Mouse (Mus musculus) embryonic facial prominence, embryonic 14.5 days (tissue): ENCODE results near the gene Pid1. TPM values are rescaled to one million over a fixed set of nuclear protein-coding genes. Genes with fewer than 3 reads are reported as not detected.
"Not testable (repeated sequence)": the region's sequence is repeated elsewhere in the genome, so short reads cannot be mapped to it uniquely, and the experiment has no call there.

Experiments used
- ATAC-seq: fragments of 200-750 bp; cut with Nextera tagmentation; 2 replicates; pipeline ENCODE4 v1.8.0; 2017; ENCODE audit warnings: low read depth, moderate number of reproducible peaks, moderate TSS enrichment
- DNase-seq: peaks from one replicate; pipeline ENCODE4 v3.0.0-alpha.2; 2015; ENCODE audit warnings: low spot score
- H3K27ac ChIP-seq: fragments of 300-500 bp; sonication (generic); replicated peaks from 2 replicates; pipeline ENCODE4 v1.5.1; 2014; ENCODE audit warnings: low read depth, mild to moderate bottlenecking, low read length, moderate library complexity
- H3K27me3 ChIP-seq: fragments of 300-500 bp; sonication (generic); replicated peaks from 2 replicates; pipeline ENCODE4 v1.6.1; 2014; ENCODE audit warnings: low read length; ENCODE audit not compliant: control insufficient read depth, insufficient read depth
- H3K36me3 ChIP-seq: fragments of 300-500 bp; sonication (generic); 2 replicates; pipeline ENCODE4 v1.6.1; 2014; ENCODE audit warnings: low read length, mixed read lengths; ENCODE audit not compliant: control insufficient read depth, insufficient read depth
- H3K4me1 ChIP-seq: fragments of 300-500 bp; sonication (generic); 2 replicates; pipeline ENCODE4 v1.6.1; 2014; ENCODE audit warnings: antibody characterized with exemption, low read length; ENCODE audit not compliant: control insufficient read depth, insufficient read depth
- H3K4me2 ChIP-seq: fragments of 300-500 bp; sonication (generic); 2 replicates; pipeline ENCODE4 v1.6.1; 2014; ENCODE audit warnings: low read depth, mild to moderate bottlenecking, low read length, moderate library complexity, mixed read lengths
- H3K4me3 ChIP-seq: fragments of 300-500 bp; sonication (generic); 2 replicates; pipeline ENCODE4 v1.5.1; 2014; ENCODE audit warnings: low read depth, mild to moderate bottlenecking, low read length
- H3K9ac ChIP-seq: fragments of 300-500 bp; sonication (generic); 2 replicates; pipeline ENCODE4 v1.6.1; 2014; ENCODE audit warnings: low read depth, mild to moderate bottlenecking, low read length, moderate library complexity, mixed read lengths
- H3K9me3 ChIP-seq: fragments of 300-500 bp; sonication (generic); 2 replicates; pipeline ENCODE4 v1.6.1; 2016; ENCODE audit warnings: low read length; ENCODE audit not compliant: control insufficient read depth
- whole genome bisulfite sequencing: fragments of 180-500 bp; shearing (Covaris S2); extraction: QIAGEN DNeasy Blood & Tissue Kit; methylation state at CpG from one replicate; pipeline ENCODE4 v1.1.7; 2014; 5-methylcytosine and 5-hydroxymethylcytosine counted together
- polyA plus RNA-seq: library from polyadenylated mRNA; unstranded; fragments of >200 nt; fragmentation: Nextera tagmentation; extraction: Ambion mirVana; gene quantifications from 2 replicates; pipeline ENCODE4 v1.2.1, GENCODE M21; 2014

Gene Pid1
- polyA plus RNA-seq, 1 experiment from 2014 or later: 38.8 TPM

DNA sequence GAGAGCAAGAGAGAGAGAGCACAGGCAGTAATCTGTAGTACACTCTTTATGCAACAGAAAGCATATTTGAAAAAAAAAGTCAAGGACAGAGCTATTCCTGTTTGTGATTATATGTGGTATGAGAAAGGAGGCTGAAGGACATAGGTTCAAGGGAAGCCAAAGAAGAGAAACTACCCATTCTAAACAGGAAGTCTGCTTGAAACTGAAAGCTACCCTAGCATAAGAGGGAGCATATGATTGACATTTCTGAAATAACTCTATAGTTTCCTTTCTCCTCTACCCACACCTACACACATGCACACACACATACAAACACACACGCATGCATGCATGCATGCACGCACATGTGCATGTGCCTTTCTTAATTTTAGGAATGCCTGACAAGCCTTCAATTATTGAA is 123.8 kb downstream of the Pid1 start:
- no peaks in the 10 kb centered on the region for H3K27me3 ChIP-seq
- no peak for DNase-seq
- no peak overlapping the region for H3K9ac ChIP-seq
- H3K4me3 ChIP-seq: no peak overlapping the region
- H3K36me3 ChIP-seq: no peaks in the 10 kb centered on the region
- no peak for ATAC-seq
- H3K4me2 ChIP-seq: no peak overlapping the region
- no peaks in the 10 kb centered on the region for H3K9me3 ChIP-seq
- WGBS: 82% methylated on average over 2 of the region's 2 CpGs
- H3K4me1 ChIP-seq: no peaks in the 10 kb centered on the region
- H3K27ac ChIP-seq: no peak overlapping the region

DNA sequence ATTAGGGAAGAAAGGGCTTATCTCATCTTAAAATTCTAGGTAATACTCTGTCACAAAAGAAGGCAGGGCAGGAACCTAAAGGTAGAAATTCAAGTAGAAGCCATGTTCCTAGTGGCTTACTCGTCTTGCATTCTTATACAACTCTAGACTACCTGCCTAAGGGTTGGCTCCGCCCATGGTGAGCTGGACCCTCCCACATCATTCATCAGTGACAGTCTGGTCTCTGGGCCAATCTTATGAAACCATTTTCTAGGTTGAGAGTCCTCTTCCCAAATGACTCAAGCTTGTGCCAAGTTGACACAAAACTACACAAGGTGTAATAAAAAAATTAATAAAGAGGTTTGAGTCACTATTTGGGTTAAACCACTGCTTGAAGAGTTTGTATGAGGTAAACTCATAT is 133.5 kb downstream of the Pid1 start:
- no peak for ATAC-seq
- Histone ChIP-seq H3K4me2 (no peak overlapping the region), H3K27ac (no peak overlapping the region), H3K9me3 (no peaks in the 10 kb centered on the region), H3K4me1 (peaks cover 4% of the 10 kb centered on the region; the same call in 1 of the 2 replicates), H3K27me3 (no peaks in the 10 kb centered on the region), H3K9ac (no peak overlapping the region), H3K4me3 (no peak overlapping the region), H3K36me3 (no peaks in the 10 kb centered on the region)
- 86% methylated on average over 2 of the region's 2 CpGs for WGBS
- no peak for DNase-seq

DNA sequence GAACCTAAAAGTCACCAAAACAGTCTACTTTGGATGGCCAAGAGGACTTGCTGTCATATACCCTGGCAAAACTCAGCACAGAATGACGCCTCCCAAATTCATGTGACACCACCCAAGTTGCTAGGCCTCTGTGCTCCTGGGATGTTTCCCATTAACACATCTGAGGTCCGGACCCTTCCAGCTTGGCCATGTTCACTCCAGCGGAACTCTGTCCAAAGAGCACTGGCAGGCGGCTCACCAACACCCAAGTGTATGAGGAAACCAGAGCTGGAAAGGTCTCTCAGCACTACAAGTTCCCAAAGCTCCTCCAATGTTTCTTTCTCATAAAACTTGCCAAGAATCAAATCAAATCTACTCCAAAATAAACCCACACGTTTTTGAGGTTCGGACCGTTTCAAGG is 138.4 kb downstream of the Pid1 start:
- Histone ChIP-seq H3K36me3 (no peaks in the 10 kb centered on the region), H3K4me1 (peaks cover 4% of the 10 kb centered on the region; the same call in 1 of the 2 replicates), H3K4me3 (no peak overlapping the region), H3K9ac (no peak overlapping the region), H3K4me2 (no peak overlapping the region), H3K27me3 (no peaks in the 10 kb centered on the region), H3K9me3 (no peaks in the 10 kb centered on the region), H3K27ac (no peak overlapping the region)
- 84% methylated on average over 7 of the region's 7 CpGs for WGBS
- ATAC-seq: no peak
- DNase-seq: no peak

DNA sequence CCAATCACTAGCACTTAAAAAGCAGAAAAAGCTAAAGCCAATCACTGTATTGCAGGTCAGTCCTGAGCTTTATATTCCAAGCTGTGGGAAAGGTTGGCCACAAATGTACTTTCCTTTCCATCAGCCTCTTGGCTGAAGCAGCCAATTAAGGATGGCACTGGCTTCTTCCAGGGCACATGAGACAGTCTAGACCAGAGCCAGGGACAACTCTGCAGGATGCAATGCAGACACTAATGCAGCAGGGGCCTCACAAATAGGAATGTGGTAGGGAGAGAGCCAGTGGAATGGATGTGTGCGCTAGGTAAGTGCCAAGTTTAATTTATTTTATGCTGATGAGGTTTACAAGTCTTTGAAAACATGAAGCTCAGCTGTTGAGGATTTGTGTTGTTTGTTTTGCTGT is 141.9 kb downstream of the Pid1 start:
- Histone ChIP-seq H3K27me3 (no peaks in the 10 kb centered on the region), H3K4me3 (no peak overlapping the region), H3K4me2 (no peak overlapping the region), H3K9me3 (no peaks in the 10 kb centered on the region), H3K27ac (no peak overlapping the region), H3K4me1 (peaks cover 13% of the 10 kb centered on the region; the same call in 1 of the 2 replicates), H3K9ac (no peak overlapping the region), H3K36me3 (no peaks in the 10 kb centered on the region)
- 89% methylated on average over 1 of the region's 1 CpGs for WGBS
- DNase-seq: no peak
- no peak for ATAC-seq

DNA sequence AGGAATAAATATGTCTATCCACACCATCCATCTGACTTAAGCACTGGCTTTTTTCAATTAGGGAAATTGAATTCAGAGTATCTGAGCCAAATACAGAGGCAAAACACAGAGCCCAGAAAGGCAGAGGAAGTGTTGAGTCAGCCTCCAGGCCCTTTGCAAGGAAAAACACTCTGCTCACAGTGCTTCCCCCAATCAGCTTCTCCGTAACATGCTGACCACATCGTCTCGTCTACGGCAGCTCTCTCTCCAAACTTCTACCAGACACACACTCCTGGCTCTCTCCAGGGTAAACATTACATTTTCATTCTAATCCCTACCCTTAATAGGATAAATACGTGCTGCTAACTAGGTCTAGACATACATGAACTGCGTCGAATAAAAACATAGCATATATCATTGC is 145.4 kb downstream of the Pid1 start:
- Histone ChIP-seq H3K4me3 (no peak overlapping the region), H3K27me3 (no peaks in the 10 kb centered on the region), H3K27ac (no peak overlapping the region), H3K4me1 (peaks cover 13% of the 10 kb centered on the region; the same call in 1 of the 2 replicates), H3K36me3 (no peaks in the 10 kb centered on the region), H3K4me2 (peak overlapping the region; percentile 2; the same call in 1 of the 2 replicates), H3K9ac (no peak overlapping the region), H3K9me3 (no peaks in the 10 kb centered on the region)
- DNase-seq: peak; percentile 83
- 30% methylated on average over 7 of the region's 7 CpGs for WGBS
- peak; percentile 79 for ATAC-seq

DNA sequence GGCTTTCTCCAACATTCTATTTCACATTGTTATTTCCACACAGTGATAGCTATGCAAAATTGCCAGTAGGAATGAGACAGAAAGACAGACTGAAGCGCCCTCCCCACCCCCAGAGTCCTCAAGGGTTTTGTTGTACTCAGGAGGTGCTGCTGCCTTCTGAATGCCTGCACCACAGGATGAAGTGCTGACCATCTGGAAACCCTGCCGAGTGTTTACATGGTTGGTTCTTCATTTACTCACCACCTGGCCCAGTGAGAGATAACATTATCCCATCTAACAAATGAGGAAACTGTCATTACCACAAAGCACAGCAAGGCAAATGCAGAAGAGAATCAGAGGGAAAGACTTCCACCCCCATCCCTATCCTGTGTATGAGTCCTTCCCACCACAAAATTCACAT is 146.2 kb downstream of the Pid1 start:
- no peak for ATAC-seq
- no peaks in the 10 kb centered on the region for H3K9me3 ChIP-seq
- WGBS: 37% methylated on average over 2 of the region's 2 CpGs
- no peak overlapping the region for H3K4me3 ChIP-seq
- no peaks in the 10 kb centered on the region for H3K36me3 ChIP-seq
- H3K4me1 ChIP-seq: peaks cover 13% of the 10 kb centered on the region; the same call in 1 of the 2 replicates
- no peaks in the 10 kb centered on the region for H3K27me3 ChIP-seq
- H3K27ac ChIP-seq: no peak overlapping the region
- DNase-seq: no peak
- no peak overlapping the region for H3K4me2 ChIP-seq
- no peak overlapping the region for H3K9ac ChIP-seq

DNA sequence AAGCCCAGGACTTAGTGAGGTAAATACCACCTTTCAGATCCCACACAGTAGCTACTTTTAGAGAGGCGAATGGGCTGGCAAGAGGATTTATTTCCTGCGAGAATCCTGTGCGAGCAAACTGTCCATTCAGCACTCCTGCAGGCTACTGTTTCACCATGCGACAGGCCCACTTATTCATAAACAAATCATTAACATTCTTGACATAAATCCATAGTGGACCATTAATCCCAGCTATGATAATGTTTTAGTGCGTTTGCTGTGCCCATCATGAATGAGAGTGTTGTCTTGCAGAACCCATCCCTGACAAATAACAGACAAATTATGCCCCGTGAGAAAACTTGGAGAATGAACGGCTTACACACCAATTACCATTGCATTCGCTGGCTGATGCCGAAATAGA is 152.5 kb downstream of the Pid1 start:
- H3K4me2 ChIP-seq: no peak overlapping the region
- ATAC-seq (no peak), DNase-seq (peak; percentile 27)
- no peaks in the 10 kb centered on the region; the same call in 1 of the 2 replicates for H3K4me1 ChIP-seq
- H3K36me3 ChIP-seq: no peaks in the 10 kb centered on the region
- H3K9ac ChIP-seq: no peak overlapping the region
- H3K27ac ChIP-seq: no peak overlapping the region
- 29% methylated on average over 9 of the region's 9 CpGs for WGBS
- no peaks in the 10 kb centered on the region for H3K27me3 ChIP-seq
- H3K4me3 ChIP-seq: no peak overlapping the region
- no peaks in the 10 kb centered on the region for H3K9me3 ChIP-seq

DNA sequence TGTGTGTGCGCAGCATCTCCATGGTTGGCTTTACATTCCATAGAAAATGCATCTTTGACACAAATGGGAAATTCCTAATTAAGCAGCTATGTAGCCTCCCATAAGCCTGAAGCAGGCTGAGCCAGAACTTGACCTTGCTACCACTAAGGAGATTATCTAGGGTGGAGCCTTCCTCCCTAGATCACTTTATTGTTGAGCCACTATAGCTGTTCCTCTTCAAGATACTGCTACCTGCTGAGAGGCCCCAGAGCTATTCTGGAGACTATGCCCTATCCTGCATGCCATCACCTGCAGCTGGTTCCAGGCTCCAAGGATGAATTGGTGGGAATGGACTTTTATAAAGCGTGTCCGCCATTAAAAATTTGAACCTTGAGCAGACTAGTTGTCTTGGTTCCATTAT is 158.2 kb downstream of the Pid1 start:
- not testable (repeated sequence) for H3K4me3 ChIP-seq, H3K27ac ChIP-seq, H3K4me1 ChIP-seq, H3K36me3 ChIP-seq, H3K27me3 ChIP-seq, H3K9ac ChIP-seq, H3K9me3 ChIP-seq, H3K4me2 ChIP-seq, ATAC-seq, DNase-seq
- WGBS: 93% methylated on average over 3 of the region's 3 CpGs

DNA sequence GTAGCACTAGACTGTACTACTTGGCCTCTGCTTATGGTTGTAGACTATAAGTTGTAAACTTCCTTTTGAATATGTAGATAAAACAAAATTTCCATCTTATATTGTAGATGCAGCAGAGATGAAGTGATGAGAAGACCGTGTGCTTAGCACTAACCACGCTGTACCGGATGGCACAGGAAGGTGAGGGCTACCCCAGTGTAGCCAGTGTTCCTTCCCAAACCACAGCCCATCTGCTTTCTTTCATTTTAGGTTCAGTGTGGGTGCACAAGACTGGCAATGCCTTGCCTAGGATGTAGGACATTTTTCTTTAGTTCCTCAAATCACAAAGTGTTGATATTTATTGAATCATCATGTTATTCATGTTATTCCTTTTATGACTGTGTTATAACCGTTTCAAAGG is 160.5 kb downstream of the Pid1 start:
- Histone ChIP-seq H3K4me3 (no peak overlapping the region), H3K9ac (no peak overlapping the region), H3K27me3 (no peaks in the 10 kb centered on the region), H3K4me1 (no peaks in the 10 kb centered on the region), H3K4me2 (no peak overlapping the region), H3K36me3 (no peaks in the 10 kb centered on the region), H3K27ac (no peak overlapping the region), H3K9me3 (no peaks in the 10 kb centered on the region)
- WGBS: 84% methylated on average over 4 of the region's 4 CpGs
- DNase-seq: no peak
- no peak for ATAC-seq
